Mouse (Mus musculus) heart, postnatal 25 days (tissue): ENCODE results near the gene Prdm8. TPM values are rescaled to one million over a fixed set of nuclear protein-coding genes. Genes with fewer than 3 reads are reported as not detected.

Source experiments
- DNase-seq: peaks from one replicate; pipeline ENCODE4 v3.0.0; 2022; ENCODE audit warnings: low spot score
- intact Hi-C: fragments of 180-260 bp; cut with DNase I; formaldehyde crosslinking; loops from one replicate; pipeline ENCODE4 v1.15.1; 2025
- total RNA-seq, 2 experiments: library from RNA; stranded (reverse); gene quantifications; 2 replicates each; pipeline ENCODE4 v1.2.3; 2021

The Prdm8 gene
- total RNA-seq, 2 experiments from 2014 or later = 0.18 to 0.34 TPM

GRCm38 (mm10) chr5:98183031-98183595 is 16.1 kb downstream of the Prdm8 start:
- intact Hi-C loops = loop anchor here (5.0 kb wide), 1 partner anchor 1056 kb away; no protein-coding TSS in a partner anchor
- DNase-seq = no peak

- intact Hi-C loops = loop anchor here (5.0 kb wide), 1 partner anchor 1057 kb away; no protein-coding TSS in a partner anchor
- no peak for DNase-seq
These were observed 17.4 kb downstream of the Prdm8 start for GRCm38 (mm10) chr5:98184281-98184910.

GRCm38 (mm10) chr5:98184971-98185805 is 18.2 kb downstream of the Prdm8 start:
- intact Hi-C loops = loop anchor here (5.0 kb wide), 2 partner anchors 142 to 1058 kb away; partner anchors contain the start of gene Cfap299
- DNase-seq = peak; percentile 66

- no peak for DNase-seq
- intact Hi-C loops = loop anchor here (2.0 to 5.0 kb wide), 2 partner anchors 69 to 141 kb away; partner anchors contain the start of genes Cfap299 and Fgf5
These were observed 19.1 kb downstream of the Prdm8 start for GRCm38 (mm10) chr5:98185806-98186751.

GRCm38 (mm10) chr5:98189181-98190180 is 22.5 kb downstream of the Prdm8 start:
- intact Hi-C loops = loop anchor here (5.0 kb wide), 1 partner anchor 138 kb away; the partner anchor contains the start of gene Cfap299
- no peak for DNase-seq

- intact Hi-C loops = no loop called here
- no peak for DNase-seq
These were observed 25.4 kb downstream of the Prdm8 start for GRCm38 (mm10) chr5:98192295-98192983.

GRCm38 (mm10) chr5:98194959-98195358 is 28.0 kb downstream of the Prdm8 start:
- DNase-seq = no peak
- intact Hi-C loops = loop anchor here (5.0 kb wide), 1 partner anchor 1068 kb away; no protein-coding TSS in a partner anchor

GRCm38 (mm10) chr5:98198412-98199218 is 31.6 kb downstream of the Prdm8 start:
- intact Hi-C loops = loop anchor here (5.0 kb wide), 1 partner anchor 1071 kb away; no protein-coding TSS in a partner anchor
- no peak for DNase-seq

GRCm38 (mm10) chr5:98199219-98199552 is 32.2 kb downstream of the Prdm8 start:
- no peak for DNase-seq
- intact Hi-C loops = loop anchor here (5.0 kb wide), 1 partner anchor 1072 kb away; no protein-coding TSS in a partner anchor

- intact Hi-C loops = no loop called here
- no peak for DNase-seq
These were observed 34.6 kb downstream of the Prdm8 start for GRCm38 (mm10) chr5:98201606-98202005.

- intact Hi-C loops = no loop called here
These were observed 36.0 kb downstream of the Prdm8 start for GRCm38 (mm10) chr5:98202996-98203395.

GRCm38 (mm10) chr5:98212501-98212900 is 45.5 kb downstream of the Prdm8 start:
- no peak for DNase-seq
- intact Hi-C loops = no loop called here

More at GRCm38 (mm10) chr5:98202996-98203395, 36.0 kb downstream of the Prdm8 start:
- DNase-seq = no peak

- DNase-seq = no peak
- intact Hi-C loops = no loop called here
These were observed 55.0 kb downstream of the Prdm8 start for GRCm38 (mm10) chr5:98221956-98222355.

- intact Hi-C loops = no loop called here
- DNase-seq = no peak
These were observed 59.7 kb downstream of the Prdm8 start for GRCm38 (mm10) chr5:98226710-98227109.

- DNase-seq = no peak
- intact Hi-C loops = no loop called here
These were observed 62.5 kb downstream of the Prdm8 start for GRCm38 (mm10) chr5:98229456-98229855.

GRCm38 (mm10) chr5:98238466-98238865 is 71.5 kb downstream of the Prdm8 start:
- DNase-seq = no peak
- intact Hi-C loops = no loop called here
